Mouse (Mus musculus) forebrain, embryonic 12.5 days (tissue): Measurements from ENCODE around the gene Drg1. TPM values are rescaled to one million over a fixed set of nuclear protein-coding genes. Genes with fewer than 3 reads are reported as not detected.

ENCODE experiments used
- ATAC-seq: fragments of 200-750 bp; cut with Nextera tagmentation; 2 replicates; pipeline ENCODE4 v1.8.0; 2017; ENCODE audit warnings: moderate TSS enrichment; ENCODE audit not compliant: low FRiP score
- H3K27ac ChIP-seq: fragments of 300-500 bp; sonication (generic); 2 replicates; pipeline ENCODE4 v1.5.1; 2016; ENCODE audit warnings: mild to moderate bottlenecking
- H3K27me3 ChIP-seq: fragments of 300-500 bp; sonication (generic); 2 replicates; pipeline ENCODE4 v1.6.1; 2016; ENCODE audit warnings: mild to moderate bottlenecking
- H3K36me3 ChIP-seq: fragments of 300-500 bp; sonication (generic); replicated peaks from 2 replicates; pipeline ENCODE4 v1.6.1; 2016; ENCODE audit warnings: mild to moderate bottlenecking
- H3K4me1 ChIP-seq: fragments of 300-500 bp; sonication (generic); 2 replicates; pipeline ENCODE4 v1.6.1; 2016
- H3K4me2 ChIP-seq: fragments of 300-500 bp; sonication (generic); 2 replicates; pipeline ENCODE4 v1.6.1; 2016; ENCODE audit warnings: mild to moderate bottlenecking, moderate library complexity
- H3K4me3 ChIP-seq: fragments of 300-500 bp; sonication (generic); replicated peaks from 2 replicates; pipeline ENCODE4 v1.5.1; 2016; ENCODE audit warnings: mild to moderate bottlenecking
- H3K9ac ChIP-seq: fragments of 300-500 bp; sonication (generic); 2 replicates; pipeline ENCODE4 v1.6.1; 2016; ENCODE audit warnings: mild to moderate bottlenecking
- H3K9me3 ChIP-seq: fragments of 300-500 bp; sonication (generic); 2 replicates; pipeline ENCODE4 v1.6.1; 2016
- WGBS: fragments of 180-500 bp; shearing (Covaris S2); methylation state at CpG from one replicate; pipeline ENCODE4 v1.1.7; 2016; 5-methylcytosine and 5-hydroxymethylcytosine counted together
- polyA plus RNA-seq: library from polyadenylated mRNA; unstranded; fragments of >200 nt; fragmentation: Nextera tagmentation; extraction: Ambion mirVana; gene quantifications from 2 replicates; pipeline ENCODE4 v1.2.1, GENCODE M21; 2016

Drg1 gene
- polyA plus RNA-seq, 1 experiment from 2014 or later, result 268 TPM

GRCm38 (mm10) chr11:3247387-3247786, 18.8 kb downstream of the Drg1 start:
- H3K9ac ChIP-seq, result no peak overlapping the region
- peaks cover 91% of the 10 kb centered on the region for H3K36me3 ChIP-seq
- no peak overlapping the region for H3K4me2 ChIP-seq
- no peak overlapping the region for H3K27ac ChIP-seq
- no peak for ATAC-seq
- no peaks in the 10 kb centered on the region for H3K9me3 ChIP-seq
- WGBS, result 92% methylated on average over 2 of the region's 2 CpGs
- no peaks in the 10 kb centered on the region for H3K4me1 ChIP-seq
- no peak overlapping the region for H3K4me3 ChIP-seq
- no peaks in the 10 kb centered on the region for H3K27me3 ChIP-seq

- ATAC-seq, result no peak
- WGBS, result 85% methylated on average over 4 of the region's 4 CpGs
- Histone ChIP-seq H3K4me3 (no peak overlapping the region), H3K27me3 (no peaks in the 10 kb centered on the region), H3K4me1 (no peaks in the 10 kb centered on the region), H3K9ac (no peak overlapping the region), H3K4me2 (no peak overlapping the region), H3K9me3 (no peaks in the 10 kb centered on the region), H3K27ac (no peak overlapping the region), H3K36me3 (peaks cover 87% of the 10 kb centered on the region)
Observed at GRCm38 (mm10) chr11:3243771-3244170, 22.4 kb downstream of the Drg1 start.

GRCm38 (mm10) chr11:3242395-3242794, 23.8 kb downstream of the Drg1 start:
- 92% methylated on average over 7 of the region's 7 CpGs for WGBS
- H3K9ac ChIP-seq, result no peak overlapping the region
- H3K27ac ChIP-seq, result no peak overlapping the region
- no peaks in the 10 kb centered on the region for H3K27me3 ChIP-seq
- H3K9me3 ChIP-seq, result no peaks in the 10 kb centered on the region
- ATAC-seq, result no peak
- peaks cover 86% of the 10 kb centered on the region for H3K36me3 ChIP-seq
- H3K4me2 ChIP-seq, result no peak overlapping the region
- no peaks in the 10 kb centered on the region for H3K4me1 ChIP-seq
- no peak overlapping the region for H3K4me3 ChIP-seq

- no peaks in the 10 kb centered on the region for H3K27me3 ChIP-seq
- 85% methylated on average over 5 of the region's 5 CpGs for WGBS
- no peak overlapping the region for H3K4me2 ChIP-seq
- H3K36me3 ChIP-seq, result peaks cover 91% of the 10 kb centered on the region
- no peaks in the 10 kb centered on the region for H3K9me3 ChIP-seq
- ATAC-seq, result no peak
- H3K27ac ChIP-seq, result no peak overlapping the region
- no peaks in the 10 kb centered on the region for H3K4me1 ChIP-seq
- no peak overlapping the region for H3K4me3 ChIP-seq
- H3K9ac ChIP-seq, result no peak overlapping the region
Observed at GRCm38 (mm10) chr11:3235277-3235676, 30.9 kb downstream of the Drg1 start.

- Histone ChIP-seq H3K4me2 (no peak overlapping the region), H3K36me3 (peaks cover 93% of the 10 kb centered on the region), H3K27ac (no peak overlapping the region), H3K27me3 (no peaks in the 10 kb centered on the region), H3K9ac (no peak overlapping the region), H3K4me3 (no peak overlapping the region), H3K4me1 (no peaks in the 10 kb centered on the region), H3K9me3 (no peaks in the 10 kb centered on the region)
- 94% methylated on average over 4 of the region's 4 CpGs for WGBS
- no peak for ATAC-seq
Observed at GRCm38 (mm10) chr11:3233704-3234103, 32.5 kb downstream of the Drg1 start.

GRCm38 (mm10) chr11:3232248-3232647, 34.0 kb downstream of the Drg1 start:
- no peaks in the 10 kb centered on the region for H3K27me3 ChIP-seq
- H3K9me3 ChIP-seq, result no peaks in the 10 kb centered on the region
- H3K36me3 ChIP-seq, result peaks cover 87% of the 10 kb centered on the region
- no peak overlapping the region for H3K4me2 ChIP-seq
- 93% methylated on average over 3 of the region's 3 CpGs for WGBS
- H3K4me3 ChIP-seq, result no peak overlapping the region
- H3K9ac ChIP-seq, result no peak overlapping the region
- H3K27ac ChIP-seq, result no peak overlapping the region
- H3K4me1 ChIP-seq, result no peaks in the 10 kb centered on the region
- ATAC-seq, result no peak

- Histone ChIP-seq H3K27ac (no peak overlapping the region), H3K36me3 (peaks cover 79% of the 10 kb centered on the region), H3K4me3 (no peak overlapping the region), H3K4me1 (no peaks in the 10 kb centered on the region), H3K9me3 (no peaks in the 10 kb centered on the region), H3K4me2 (no peak overlapping the region), H3K27me3 (no peaks in the 10 kb centered on the region), H3K9ac (no peak overlapping the region)
- WGBS, result 99% methylated on average over 3 of the region's 3 CpGs
- ATAC-seq, result no peak
Observed at GRCm38 (mm10) chr11:3227113-3227512, 39.1 kb downstream of the Drg1 start.

- no peak overlapping the region for H3K9ac ChIP-seq
- no peaks in the 10 kb centered on the region for H3K27me3 ChIP-seq
- peaks cover 70% of the 10 kb centered on the region for H3K36me3 ChIP-seq
- no peak overlapping the region for H3K4me2 ChIP-seq
- H3K9me3 ChIP-seq, result no peaks in the 10 kb centered on the region
- 82% methylated on average over 5 of the region's 5 CpGs for WGBS
- H3K4me1 ChIP-seq, result no peaks in the 10 kb centered on the region
- ATAC-seq, result no peak
- no peak overlapping the region for H3K27ac ChIP-seq
- H3K4me3 ChIP-seq, result no peak overlapping the region
Observed at GRCm38 (mm10) chr11:3223105-3223504, 43.1 kb downstream of the Drg1 start.

GRCm38 (mm10) chr11:3212526-3212925, 53.7 kb downstream of the Drg1 start:
- WGBS, result 100% methylated on average over 1 of the region's 1 CpGs
- Histone ChIP-seq H3K4me3 (no peak overlapping the region), H3K27ac (no peak overlapping the region), H3K36me3 (peaks cover 65% of the 10 kb centered on the region), H3K4me2 (no peak overlapping the region), H3K9me3 (no peaks in the 10 kb centered on the region), H3K27me3 (no peaks in the 10 kb centered on the region), H3K9ac (no peak overlapping the region), H3K4me1 (no peaks in the 10 kb centered on the region)
- ATAC-seq, result no peak

GRCm38 (mm10) chr11:3206783-3207182, 59.4 kb downstream of the Drg1 start:
- 98% methylated on average over 3 of the region's 3 CpGs for WGBS

GRCm38 (mm10) chr11:3205207-3205606, 61.0 kb downstream of the Drg1 start:
- Histone ChIP-seq H3K36me3 (peaks cover 49% of the 10 kb centered on the region), H3K9me3 (no peaks in the 10 kb centered on the region), H3K9ac (no peak overlapping the region), H3K4me2 (no peak overlapping the region), H3K27ac (no peak overlapping the region), H3K4me3 (no peak overlapping the region), H3K4me1 (peaks cover 9% of the 10 kb centered on the region; the same call in 1 of the 2 replicates), H3K27me3 (no peaks in the 10 kb centered on the region)
- ATAC-seq, result no peak
- 92% methylated on average over 3 of the region's 3 CpGs for whole genome bisulfite sequencing

More at GRCm38 (mm10) chr11:3206783-3207182, 59.4 kb downstream of the Drg1 start:
- Histone ChIP-seq H3K4me1 (peaks cover 9% of the 10 kb centered on the region; the same call in 1 of the 2 replicates), H3K4me3 (no peak overlapping the region), H3K9ac (no peak overlapping the region), H3K36me3 (peaks cover 57% of the 10 kb centered on the region), H3K4me2 (no peak overlapping the region), H3K27me3 (no peaks in the 10 kb centered on the region), H3K27ac (no peak overlapping the region), H3K9me3 (no peaks in the 10 kb centered on the region)
- ATAC-seq, result no peak

GRCm38 (mm10) chr11:3203771-3204170, 62.4 kb downstream of the Drg1 start:
- no peaks in the 10 kb centered on the region for H3K9me3 ChIP-seq
- ATAC-seq, result no peak
- peak overlapping the region; percentile 41; the same call in 1 of the 2 replicates for H3K4me3 ChIP-seq
- H3K4me1 ChIP-seq, result peaks cover 9% of the 10 kb centered on the region; the same call in 1 of the 2 replicates
- H3K27ac ChIP-seq, result no peak overlapping the region
- H3K27me3 ChIP-seq, result no peaks in the 10 kb centered on the region
- no peak overlapping the region for H3K9ac ChIP-seq
- H3K4me2 ChIP-seq, result peak overlapping the region; percentile 43
- H3K36me3 ChIP-seq, result peaks cover 36% of the 10 kb centered on the region
- 84% methylated on average over 2 of the region's 2 CpGs for WGBS

- peak overlapping the region; percentile 46 for H3K9ac ChIP-seq
- H3K9me3 ChIP-seq, result no peaks in the 10 kb centered on the region
- under 1% methylated on average over 35 of the region's 57 CpGs for WGBS
- no peak for ATAC-seq
- H3K27ac ChIP-seq, result peak overlapping the region; percentile 16
- H3K4me1 ChIP-seq, result peaks cover 9% of the 10 kb centered on the region; the same call in 1 of the 2 replicates
- peak overlapping the region; percentile 41 for H3K4me3 ChIP-seq
- no peaks in the 10 kb centered on the region for H3K27me3 ChIP-seq
- H3K4me2 ChIP-seq, result peak overlapping the region; percentile 43
- peaks cover 29% of the 10 kb centered on the region for H3K36me3 ChIP-seq
Observed at GRCm38 (mm10) chr11:3202781-3203441, 63.3 kb downstream of the Drg1 start.
